Mouse (Mus musculus) kidney, adult 2 months (tissue): Measurements from ENCODE around the gene Slc35g1.

ENCODE experiments used
- CTCF ChIP-seq: fragments of 200-500 bp; conservative IDR thresholded peaks from 2 replicates; pipeline ENCODE4 v1.5.1; 2011; ENCODE audit warnings: low read depth, mild to moderate bottlenecking, control low read depth, low read length, moderate library complexity, mixed read lengths; ENCODE audit not compliant: insufficient read depth, insufficient read length
- POLR2A ChIP-seq: fragments of 200-500 bp; IDR thresholded peaks from one replicate; pipeline ENCODE4 v1.6.1; 2011; ENCODE audit warnings: low read depth, low read length, control low read depth

DNA sequence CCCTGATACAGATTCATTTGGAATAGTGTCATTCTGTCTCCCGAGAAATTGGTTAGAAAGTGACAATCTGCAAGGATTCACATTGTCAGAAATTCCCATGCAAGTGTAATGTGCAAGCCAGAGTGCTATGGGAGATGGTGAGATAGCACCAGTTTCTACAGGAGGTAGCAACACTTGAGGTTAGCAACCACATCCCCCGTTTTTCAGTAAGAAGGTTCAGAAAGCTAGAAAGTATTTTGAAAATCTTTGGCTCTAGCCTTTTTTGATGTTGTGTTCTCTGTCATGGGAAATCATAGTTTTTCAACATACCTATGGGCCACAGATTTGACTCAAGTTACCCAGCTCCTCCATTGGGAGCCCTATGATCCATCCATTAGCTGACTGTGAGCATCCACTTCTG is 5.6 kb downstream of the Slc35g1 start:
- no peak for TF ChIP-seq CTCF
- TF ChIP-seq POLR2A: no peak
